Mouse (Mus musculus): ENCODE measurements around the gene Zscan25. TPM values are rescaled to one million over a fixed set of nuclear protein-coding genes. Genes with fewer than 3 reads are reported as not detected.
A peak's percentile ranks its signal among the peaks of the same experiment; 100 is the strongest.

Gene Zscan25
- polyA plus RNA-seq (2012; fragmentation: generic; extraction: Trizol) = 10.4 TPM
- long read RNA-seq, experiment 1 = 0 reads
- long read RNA-seq, experiment 2 = 0 reads

GRCm38 (mm10) chr5:145280371-145281143, at the start of gene Zscan25:
Gene Zscan25, plus strand, starts transcription at chr5:145280500.
- Histone ChIP-seq H3K79me3 (ENCODE audit: low read depth) (peaks cover 34% of the 10 kb centered on the region), H3K4me3 (ENCODE audit: insufficient read depth, poor library complexity, severe bottlenecking) (peak within 1 kb of the TSS; percentile 75), H3K36me3 (ENCODE audit: control insufficient read depth, insufficient read depth) (peaks cover 20% of the 10 kb centered on the region), H3K79me2 (ENCODE audit: control insufficient read depth, insufficient read depth) (peaks cover 43% of the 10 kb centered on the region), H3ac (ENCODE audit: control insufficient read depth, insufficient read length, low read depth) (peak within 1 kb of the TSS; percentile 84), H3K27me3 (ENCODE audit: control insufficient read depth, insufficient read depth, insufficient read length) (no peaks in the 10 kb centered on the region)
- TF ChIP-seq MYOD1 (IDR thresholded peaks at IDR 0.05; ENCODE audit: control insufficient read depth, insufficient read length, low read depth) (peak; percentile 38), CEBPB (IDR thresholded peaks at IDR 0.05; ENCODE audit: low read depth) (no peak), USF1 (IDR thresholded peaks at IDR 0.05; ENCODE audit: low read depth) (no peak), CTCF (IDR thresholded peaks at IDR 0.05; ENCODE audit: control insufficient read depth, insufficient read depth, insufficient read length) (no peak), MAX (IDR thresholded peaks at IDR 0.05) (peak; percentile 19), MYOG (IDR thresholded peaks at IDR 0.05; ENCODE audit: control insufficient read depth, extremely low read depth, insufficient read length) (no peak), FOSL1 (IDR thresholded peaks at IDR 0.05; ENCODE audit: insufficient read depth, low read length, poor library complexity, severe bottlenecking) (no peak)

GRCm38 (mm10) chr5:145230641-145231040, 49.7 kb upstream of the Zscan25 start:
- TF ChIP-seq CEBPB (IDR thresholded peaks at IDR 0.05; ENCODE audit: low read depth) = no peak
- TF ChIP-seq USF1 (IDR thresholded peaks at IDR 0.05; ENCODE audit: low read depth) = no peak
- TF ChIP-seq FOSL1 (IDR thresholded peaks at IDR 0.05; ENCODE audit: insufficient read depth, low read length, poor library complexity, severe bottlenecking) = no peak
- TF ChIP-seq MAX (IDR thresholded peaks at IDR 0.05) = no peak
- TF ChIP-seq MYOD1 (IDR thresholded peaks at IDR 0.05; ENCODE audit: control insufficient read depth, insufficient read length, low read depth) = no peak
- Histone ChIP-seq H3ac (ENCODE audit: control insufficient read depth, insufficient read length, low read depth) (no peak overlapping the region), H3K4me3 (ENCODE audit: insufficient read depth, poor library complexity, severe bottlenecking) (peak overlapping the region; percentile 71)

GRCm38 (mm10) chr5:145231367-145231871, 48.9 kb upstream of the Zscan25 start, which contains the start of gene Zfp655:
Gene Zfp655, plus strand, starts transcription at chr5:145231715.
- H3K27me3 ChIP-seq (ENCODE audit: control insufficient read depth, insufficient read depth, insufficient read length) = no peaks in the 10 kb centered on the region
- H3ac ChIP-seq (ENCODE audit: control insufficient read depth, insufficient read length, low read depth) = peak within 1 kb of the TSS; percentile 88
- no peak for TF ChIP-seq CEBPB (IDR thresholded peaks at IDR 0.05; ENCODE audit: low read depth)
- TF ChIP-seq MAX (IDR thresholded peaks at IDR 0.05) = peak; percentile 57
- peak; percentile 71 for TF ChIP-seq USF1 (IDR thresholded peaks at IDR 0.05; ENCODE audit: low read depth)
- peaks cover 32% of the 10 kb centered on the region for H3K36me3 ChIP-seq (ENCODE audit: control insufficient read depth, insufficient read depth)
- peaks cover 38% of the 10 kb centered on the region for H3K79me3 ChIP-seq (ENCODE audit: low read depth)
- peaks cover 50% of the 10 kb centered on the region for H3K79me2 ChIP-seq (ENCODE audit: control insufficient read depth, insufficient read depth)
- peak within 1 kb of the TSS; percentile 71 for H3K4me3 ChIP-seq (ENCODE audit: insufficient read depth, poor library complexity, severe bottlenecking)

More at GRCm38 (mm10) chr5:145230641-145231040, 49.7 kb upstream of the Zscan25 start:
- peaks cover 32% of the 10 kb centered on the region for H3K79me3 ChIP-seq (ENCODE audit: low read depth)
- peaks cover 42% of the 10 kb centered on the region for H3K79me2 ChIP-seq (ENCODE audit: control insufficient read depth, insufficient read depth)
- H3K27me3 ChIP-seq (ENCODE audit: control insufficient read depth, insufficient read depth, insufficient read length) = no peaks in the 10 kb centered on the region
- peaks cover 24% of the 10 kb centered on the region for H3K36me3 ChIP-seq (ENCODE audit: control insufficient read depth, insufficient read depth)

- TF ChIP-seq CTCF (IDR thresholded peaks at IDR 0.05; ENCODE audit: control insufficient read depth, insufficient read depth, insufficient read length) (no peak), MAX (IDR thresholded peaks at IDR 0.05) (no peak), MYOD1 (IDR thresholded peaks at IDR 0.05; ENCODE audit: control insufficient read depth, insufficient read length, low read depth) (no peak), CEBPB (IDR thresholded peaks at IDR 0.05; ENCODE audit: low read depth) (no peak), FOSL1 (IDR thresholded peaks at IDR 0.05; ENCODE audit: insufficient read depth, low read length, poor library complexity, severe bottlenecking) (no peak), MYOG (IDR thresholded peaks at IDR 0.05; ENCODE audit: control insufficient read depth, extremely low read depth, insufficient read length) (no peak), USF1 (IDR thresholded peaks at IDR 0.05; ENCODE audit: low read depth) (no peak)
- Histone ChIP-seq H3ac (ENCODE audit: control insufficient read depth, insufficient read length, low read depth) (peak overlapping the region; percentile 88), H3K4me3 (ENCODE audit: insufficient read depth, poor library complexity, severe bottlenecking) (peak overlapping the region; percentile 71), H3K27me3 (ENCODE audit: control insufficient read depth, insufficient read depth, insufficient read length) (no peaks in the 10 kb centered on the region), H3K36me3 (ENCODE audit: control insufficient read depth, insufficient read depth) (peaks cover 37% of the 10 kb centered on the region), H3K79me2 (ENCODE audit: control insufficient read depth, insufficient read depth) (peaks cover 56% of the 10 kb centered on the region), H3K79me3 (ENCODE audit: low read depth) (peaks cover 42% of the 10 kb centered on the region)
Measured at GRCm38 (mm10) chr5:145231893-145232411, 48.3 kb upstream of the Zscan25 start.

GRCm38 (mm10) chr5:145234636-145235035, 45.7 kb upstream of the Zscan25 start:
- Histone ChIP-seq H3ac (ENCODE audit: control insufficient read depth, insufficient read length, low read depth) (no peak overlapping the region), H3K79me2 (ENCODE audit: control insufficient read depth, insufficient read depth) (peaks cover 82% of the 10 kb centered on the region), H3K27me3 (ENCODE audit: control insufficient read depth, insufficient read depth, insufficient read length) (no peaks in the 10 kb centered on the region), H3K4me3 (ENCODE audit: insufficient read depth, poor library complexity, severe bottlenecking) (no peak overlapping the region), H3K79me3 (ENCODE audit: low read depth) (peaks cover 59% of the 10 kb centered on the region), H3K36me3 (ENCODE audit: control insufficient read depth, insufficient read depth) (peaks cover 58% of the 10 kb centered on the region)
- TF ChIP-seq CTCF (IDR thresholded peaks at IDR 0.05; ENCODE audit: control insufficient read depth, insufficient read depth, insufficient read length) (no peak), USF1 (IDR thresholded peaks at IDR 0.05; ENCODE audit: low read depth) (no peak), CEBPB (IDR thresholded peaks at IDR 0.05; ENCODE audit: low read depth) (no peak)
